Mouse (Mus musculus) lung, postnatal 0 days (tissue): ENCODE data around the gene Pcdh11x. TPM values are rescaled to one million over a fixed set of nuclear protein-coding genes. Genes with fewer than 3 reads are reported as not detected.
"Not testable (repeated sequence)": the region's sequence is repeated elsewhere in the genome, so short reads cannot be mapped to it uniquely, and the experiment has no call there.

Experiments
- ATAC-seq: fragments of 200-750 bp; cut with Nextera tagmentation; 2 replicates; pipeline ENCODE4 v1.8.0; 2017; ENCODE audit warnings: moderate library complexity
- DNase-seq: peaks from one replicate; pipeline ENCODE4 v3.0.0-alpha.2; 2016; ENCODE audit warnings: low spot score
- H3K27ac ChIP-seq: fragments of 300-500 bp; sonication (generic); 2 replicates; pipeline ENCODE4 v1.5.1; 2014; ENCODE audit warnings: antibody characterized with exemption, mild to moderate bottlenecking, low read length, mixed read lengths
- H3K27me3 ChIP-seq: fragments of 300-500 bp; sonication (generic); replicated peaks from 2 replicates; pipeline ENCODE4 v1.6.1; 2014; ENCODE audit warnings: low read length, mixed read lengths; ENCODE audit not compliant: insufficient read depth
- H3K36me3 ChIP-seq: fragments of 300-500 bp; sonication (generic); 2 replicates; pipeline ENCODE4 v1.6.1; 2014; ENCODE audit warnings: low read length, mixed read lengths; ENCODE audit not compliant: insufficient read depth
- H3K4me1 ChIP-seq: fragments of 300-500 bp; sonication (generic); 2 replicates; pipeline ENCODE4 v1.6.1; 2014; ENCODE audit warnings: antibody characterized with exemption, low read depth, low read length, mixed read lengths; ENCODE audit not compliant: insufficient read depth
- H3K4me2 ChIP-seq: fragments of 300-500 bp; sonication (generic); replicated peaks from 2 replicates; pipeline ENCODE4 v1.6.1; 2014; ENCODE audit warnings: low read depth, mild to moderate bottlenecking, low read length, moderate library complexity, mixed read lengths
- H3K4me3 ChIP-seq: fragments of 300-500 bp; sonication (generic); 2 replicates; pipeline ENCODE4 v1.5.1; 2014; ENCODE audit warnings: low read depth, low read length
- H3K9ac ChIP-seq: fragments of 300-500 bp; sonication (generic); replicated peaks from 2 replicates; pipeline ENCODE4 v1.6.1; 2014; ENCODE audit warnings: low read depth, mild to moderate bottlenecking
- H3K9me3 ChIP-seq: fragments of 300-500 bp; sonication (generic); 2 replicates; pipeline ENCODE4 v1.6.1; 2016; ENCODE audit warnings: low read length, mixed read lengths
- CTCF ChIP-seq: IDR thresholded peaks from 2 replicates; pipeline ENCODE4 v1.5.1; 2016; ENCODE audit warnings: antibody characterized with exemption, mild to moderate bottlenecking
- EP300 ChIP-seq: IDR thresholded peaks from 2 replicates; pipeline ENCODE4 v1.6.1; 2016; ENCODE audit warnings: antibody characterized with exemption, mild to moderate bottlenecking, control low read depth
- WGBS: fragments of 180-500 bp; shearing (Covaris S2); extraction: QIAGEN DNeasy Blood & Tissue Kit; methylation state at CpG from one replicate; pipeline ENCODE4 v1.1.7; 2014; 5-methylcytosine and 5-hydroxymethylcytosine counted together
- polyA plus RNA-seq: library from polyadenylated mRNA; unstranded; fragments of >200 nt; fragmentation: Nextera tagmentation; extraction: Ambion mirVana; gene quantifications from 2 replicates; pipeline ENCODE4 v1.2.1, GENCODE M21; 2015

Gene Pcdh11x
- polyA plus RNA-seq, 1 experiment from 2014 or later = 0.30 TPM

DNA sequence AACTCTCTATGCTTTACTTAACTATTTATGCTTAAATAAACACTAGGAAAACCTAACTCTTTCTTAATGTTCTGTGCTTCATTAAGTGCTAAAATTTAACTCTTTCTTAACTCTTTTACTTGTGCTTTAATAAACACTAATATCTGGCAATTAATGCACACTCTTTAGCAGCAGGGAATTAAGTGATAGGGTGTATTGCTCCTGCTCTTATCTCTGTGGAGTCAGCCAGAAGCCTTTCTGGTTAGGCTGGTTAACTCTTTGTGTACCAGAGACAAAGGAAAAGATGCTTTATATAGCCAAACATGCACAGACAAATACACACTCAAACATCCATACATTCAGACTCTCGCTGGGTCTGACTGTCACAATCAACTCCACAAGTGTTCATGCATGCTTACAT is 309.2 kb downstream of the Pcdh11x start:
- TF ChIP-seq EP300 = no peak
- TF ChIP-seq CTCF = no peak

DNA sequence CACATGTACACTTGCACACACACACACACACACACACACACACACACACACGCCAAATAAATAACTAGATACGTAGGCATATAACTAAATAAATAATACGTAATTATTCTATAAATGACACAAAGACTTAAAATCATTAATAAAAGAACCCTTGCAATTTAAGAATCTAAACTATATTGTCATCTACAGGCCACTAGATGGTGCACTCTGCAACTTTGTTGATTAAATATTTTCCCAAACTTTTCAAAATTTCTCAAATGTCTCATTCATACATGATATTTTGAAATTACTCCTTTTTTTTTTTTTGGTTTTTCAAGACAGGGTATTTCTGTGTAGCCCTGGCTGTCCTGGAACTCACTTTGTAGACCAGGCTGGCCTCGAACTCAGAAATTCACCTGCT is 328.4 kb downstream of the Pcdh11x start:
- no peak overlapping the region for H3K4me3 ChIP-seq
- DNase-seq (no peak), ATAC-seq (no peak)
- H3K9ac ChIP-seq = no peak overlapping the region
- no peak overlapping the region for H3K27ac ChIP-seq
- no peaks in the 10 kb centered on the region for H3K27me3 ChIP-seq
- no peaks in the 10 kb centered on the region for H3K4me1 ChIP-seq
- 54% methylated on average over 4 of the region's 4 CpGs for WGBS
- H3K36me3 ChIP-seq = no peaks in the 10 kb centered on the region
- TF ChIP-seq CTCF (no peak), EP300 (no peak)
- H3K9me3 ChIP-seq = no peaks in the 10 kb centered on the region
- no peak overlapping the region for H3K4me2 ChIP-seq

More for the DNA sequence above, 309.2 kb downstream of the Pcdh11x start:
- Histone ChIP-seq H3K27ac (no peak overlapping the region), H3K4me1 (no peaks in the 10 kb centered on the region), H3K27me3 (no peaks in the 10 kb centered on the region), H3K36me3 (no peaks in the 10 kb centered on the region), H3K4me2 (no peak overlapping the region), H3K9me3 (no peaks in the 10 kb centered on the region), H3K4me3 (no peak overlapping the region), H3K9ac (no peak overlapping the region)
- WGBS = 84% methylated on average over 1 of the region's 1 CpGs
- DNase-seq = no peak
- no peak for ATAC-seq

DNA sequence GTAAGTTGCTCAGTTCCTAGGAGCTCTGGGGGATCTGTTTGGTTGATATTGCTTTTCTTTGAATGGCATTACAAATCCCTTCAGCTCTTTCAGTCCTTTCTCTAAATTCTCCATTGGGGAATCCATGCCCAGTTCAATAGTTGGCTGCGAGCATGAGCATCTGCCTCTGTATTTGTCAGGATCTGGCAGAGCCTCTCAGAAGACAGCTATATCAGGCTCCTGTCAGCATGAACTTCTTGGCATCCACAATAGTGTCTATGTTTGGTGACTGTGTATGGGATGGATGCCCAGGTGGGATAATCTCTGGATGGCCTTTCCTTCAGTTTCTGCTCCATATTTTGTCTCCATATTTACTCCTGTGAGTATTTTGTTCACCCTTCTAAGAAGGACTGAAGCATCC is 380.2 kb downstream of the Pcdh11x start:
- not testable (repeated sequence) for ATAC-seq, H3K4me2 ChIP-seq, DNase-seq, H3K4me1 ChIP-seq, H3K27me3 ChIP-seq, H3K9me3 ChIP-seq, H3K27ac ChIP-seq, H3K9ac ChIP-seq, H3K36me3 ChIP-seq, H3K4me3 ChIP-seq
- WGBS = 96% methylated on average over 1 of the region's 1 CpGs

DNA sequence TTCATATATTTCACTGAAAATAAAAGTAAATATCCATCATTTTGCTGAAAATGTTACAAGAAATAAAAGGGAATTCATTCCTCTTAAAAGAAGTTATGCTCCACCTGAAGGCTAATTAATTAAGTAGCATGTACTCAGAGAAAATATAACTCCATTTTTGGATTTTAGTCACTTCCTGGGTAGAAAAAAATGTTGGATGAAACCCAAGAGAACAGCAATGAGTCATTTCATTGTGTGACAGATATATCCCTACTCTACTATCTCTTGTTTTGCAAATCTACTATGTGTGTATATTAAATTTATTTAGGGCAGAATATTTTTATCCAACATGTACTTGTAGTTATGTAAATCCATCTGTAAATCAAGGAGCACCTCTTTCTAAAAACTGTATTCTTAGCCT is 444.1 kb downstream of the Pcdh11x start:
- H3K36me3 ChIP-seq = no peaks in the 10 kb centered on the region
- H3K27me3 ChIP-seq = no peaks in the 10 kb centered on the region
- DNase-seq = no peak
- H3K9ac ChIP-seq = no peak overlapping the region
- H3K4me2 ChIP-seq = no peak overlapping the region
- no peak overlapping the region for H3K4me3 ChIP-seq
- H3K27ac ChIP-seq = no peak overlapping the region
- TF ChIP-seq CTCF (no peak), EP300 (no peak)
- H3K9me3 ChIP-seq = no peaks in the 10 kb centered on the region
- no peak for ATAC-seq
- no peaks in the 10 kb centered on the region for H3K4me1 ChIP-seq

DNA sequence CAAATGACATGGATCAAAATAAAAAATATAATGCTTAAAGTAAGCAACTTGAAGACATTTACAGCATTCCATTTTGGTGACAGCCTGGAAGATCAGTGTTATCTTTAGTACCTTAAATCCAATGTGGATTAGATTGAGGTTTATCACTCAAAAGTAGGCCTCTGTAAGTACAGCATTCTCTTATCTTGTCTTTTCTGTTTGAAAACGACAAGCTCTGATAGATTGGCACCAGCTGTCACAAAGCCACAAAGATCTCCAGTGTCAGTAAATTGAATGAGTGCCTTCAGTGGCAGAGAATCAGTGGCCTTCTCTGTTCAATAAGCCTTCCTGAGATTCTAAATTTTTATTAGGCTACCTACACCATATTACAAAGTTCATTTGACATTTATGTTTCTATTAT is 445.7 kb downstream of the Pcdh11x start:
- Histone ChIP-seq H3K27me3 (no peaks in the 10 kb centered on the region), H3K9me3 (no peaks in the 10 kb centered on the region), H3K9ac (no peak overlapping the region), H3K4me3 (no peak overlapping the region), H3K4me1 (no peaks in the 10 kb centered on the region), H3K36me3 (no peaks in the 10 kb centered on the region), H3K27ac (no peak overlapping the region), H3K4me2 (no peak overlapping the region)
- no peak for TF ChIP-seq EP300
- no peak for TF ChIP-seq CTCF
- WGBS = 15% methylated on average over 1 of the region's 1 CpGs
- ATAC-seq = no peak
- DNase-seq = no peak

DNA sequence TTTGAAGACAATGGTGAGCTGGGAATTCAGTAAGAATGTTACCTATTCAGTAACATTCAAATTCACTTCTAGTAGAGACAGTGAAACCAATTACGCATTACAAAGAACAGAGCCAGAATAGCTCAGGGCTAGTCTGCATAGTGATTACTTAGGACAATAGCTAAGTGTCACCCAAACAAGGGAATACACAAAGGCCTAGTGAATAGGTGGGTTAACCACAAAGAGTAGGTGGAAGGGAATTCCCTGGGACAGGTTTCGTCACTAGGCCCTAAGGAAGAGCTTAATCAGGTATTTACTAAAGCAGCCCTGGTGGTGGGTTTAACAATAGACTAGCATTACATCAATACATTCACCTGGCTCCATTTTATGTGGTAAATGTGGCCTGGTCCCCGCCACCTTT is 654.5 kb downstream of the Pcdh11x start:
- Histone ChIP-seq H3K9me3 (no peaks in the 10 kb centered on the region), H3K4me3 (no peak overlapping the region), H3K36me3 (no peaks in the 10 kb centered on the region), H3K9ac (no peak overlapping the region), H3K27ac (no peak overlapping the region), H3K4me1 (no peaks in the 10 kb centered on the region), H3K27me3 (no peaks in the 10 kb centered on the region), H3K4me2 (no peak overlapping the region)
- no peak for TF ChIP-seq EP300
- no peak for TF ChIP-seq CTCF
- no peak for ATAC-seq
- WGBS = 85% methylated on average over 3 of the region's 3 CpGs
- no peak for DNase-seq

Other genes with a start within 250 kb of the Pcdh11x start
- gene H2afb3, start 22.8 kb downstream of the Pcdh11x start, polyA plus RNA-seq = not detected in 2 replicates